Mouse (Mus musculus): Measurements from ENCODE around the gene Rps6kl1.

The Rps6kl1 gene

DNA sequence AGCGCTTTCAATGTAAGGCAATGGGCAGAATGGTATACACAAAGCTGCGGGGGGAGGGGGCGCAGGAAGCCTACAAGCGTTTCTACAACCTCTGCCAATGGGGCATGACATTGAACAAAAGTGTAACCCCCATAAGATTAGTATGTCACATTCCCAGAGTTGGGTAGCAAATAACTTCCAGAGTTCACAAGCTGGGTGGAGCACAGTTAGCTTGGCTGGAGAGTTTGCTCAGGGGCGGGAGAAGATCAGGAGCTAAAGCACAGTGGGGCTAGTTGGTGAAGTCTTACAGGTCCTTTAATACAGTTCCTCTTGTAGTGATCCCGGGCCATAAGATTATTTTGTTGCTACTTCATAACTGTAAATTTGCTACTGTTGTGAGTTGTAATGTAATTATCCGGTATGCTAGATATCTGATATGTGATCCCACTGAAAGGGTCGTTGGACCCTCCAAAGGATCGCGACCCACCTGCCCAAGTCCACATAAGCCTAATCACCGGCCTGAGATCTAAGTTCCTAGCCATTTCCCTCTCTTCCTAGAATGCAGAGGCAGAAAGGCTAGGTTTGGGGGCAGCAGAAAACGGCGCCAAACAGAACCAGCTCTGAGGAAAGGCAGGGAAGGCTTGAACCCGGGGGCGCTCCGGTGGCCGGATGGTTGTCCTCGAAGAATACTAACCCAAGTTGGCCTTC, 40.9 kb downstream of the Rps6kl1 start:
- in situ Hi-C loops (cut with MboI, MseI), result loop anchor here in 1 of 2 experiments (10.0 kb wide), 1 partner anchor 825 kb away; the partner anchor contains the start of gene Ptgr2

DNA sequence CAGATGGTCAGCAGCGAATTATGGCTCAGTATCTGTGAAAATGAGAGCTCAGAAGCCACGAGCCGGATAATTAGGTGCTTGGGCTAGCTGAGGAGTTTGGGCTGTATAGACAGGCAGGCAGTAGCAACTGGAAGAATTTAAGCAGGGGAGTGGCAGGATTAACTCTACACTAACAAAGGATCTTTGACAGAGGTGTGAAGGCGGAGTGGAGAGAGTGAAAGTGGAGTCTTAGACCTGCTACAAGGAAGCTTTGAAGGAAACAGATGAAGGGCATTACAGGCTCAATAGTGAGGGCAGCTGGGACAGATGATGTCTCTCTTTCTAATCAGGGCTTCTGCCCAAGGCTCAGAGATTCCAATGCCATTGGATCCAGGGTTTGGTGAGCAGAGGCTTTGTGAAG, 41.6 kb downstream of the Rps6kl1 start:
- in situ Hi-C loops (cut with MboI, MseI), result no loop called here

DNA sequence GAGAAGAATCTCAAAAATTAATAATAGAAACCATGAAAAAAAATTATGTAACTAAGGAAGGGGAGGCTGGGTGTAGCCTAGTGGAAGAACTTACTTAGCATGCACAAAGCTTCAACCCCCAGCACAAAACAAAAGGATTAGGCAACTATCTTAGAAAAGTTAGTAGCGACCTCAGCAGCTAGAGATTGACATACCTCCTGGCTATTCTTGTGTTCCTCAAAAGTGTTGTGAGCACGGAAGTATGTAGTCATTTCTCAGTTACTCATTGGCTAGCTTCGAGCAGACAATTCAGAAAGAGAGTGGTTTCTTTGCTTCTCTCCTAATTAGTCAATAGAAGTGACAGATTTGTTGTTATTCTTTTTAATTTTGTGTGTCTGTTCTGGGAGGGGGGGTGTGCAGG, 42.4 kb downstream of the Rps6kl1 start:
- in situ Hi-C loops (cut with MboI, MseI), result no loop called here

DNA sequence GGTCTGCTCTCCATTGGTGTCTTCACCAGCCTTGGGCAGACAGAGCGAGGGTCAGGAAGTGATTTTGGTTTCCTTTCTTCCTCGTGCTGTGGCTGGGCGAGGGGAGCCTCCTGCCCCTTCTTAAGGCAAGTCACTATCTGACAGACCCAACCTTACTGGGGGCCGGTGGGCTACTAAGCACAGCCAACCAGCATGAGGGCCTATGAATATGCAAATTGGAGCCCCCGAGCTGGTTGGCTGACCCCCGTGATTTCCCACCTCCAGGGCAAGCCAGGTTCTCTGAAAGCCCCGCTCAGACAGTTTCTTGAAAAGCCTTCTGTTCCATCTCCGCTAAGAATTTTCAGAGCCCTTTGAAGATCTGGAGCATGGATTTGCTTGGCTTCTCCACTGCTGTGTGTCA, 44.8 kb downstream of the Rps6kl1 start:
- in situ Hi-C loops (cut with MboI, MseI), result no loop called here

DNA sequence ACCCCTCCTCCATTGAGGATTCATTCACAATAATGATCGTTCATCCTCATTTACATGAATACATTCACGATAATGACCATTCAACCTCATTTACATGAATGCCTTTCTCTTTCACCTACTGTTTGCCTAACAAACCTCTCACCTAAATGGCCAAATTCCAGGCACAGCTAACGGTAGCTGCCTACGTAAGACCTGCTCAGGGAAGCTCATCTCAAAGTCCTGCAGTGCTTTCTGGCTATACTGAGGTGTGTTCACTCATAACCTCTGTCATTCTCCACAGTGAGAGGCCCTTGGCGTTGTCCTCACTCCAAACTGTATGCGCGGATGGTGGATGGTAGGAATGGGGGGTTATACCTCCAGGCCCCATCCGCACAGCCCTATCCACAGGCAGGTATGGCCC, 46.3 kb downstream of the Rps6kl1 start:
- in situ Hi-C loops (cut with MboI, MseI), result no loop called here

DNA sequence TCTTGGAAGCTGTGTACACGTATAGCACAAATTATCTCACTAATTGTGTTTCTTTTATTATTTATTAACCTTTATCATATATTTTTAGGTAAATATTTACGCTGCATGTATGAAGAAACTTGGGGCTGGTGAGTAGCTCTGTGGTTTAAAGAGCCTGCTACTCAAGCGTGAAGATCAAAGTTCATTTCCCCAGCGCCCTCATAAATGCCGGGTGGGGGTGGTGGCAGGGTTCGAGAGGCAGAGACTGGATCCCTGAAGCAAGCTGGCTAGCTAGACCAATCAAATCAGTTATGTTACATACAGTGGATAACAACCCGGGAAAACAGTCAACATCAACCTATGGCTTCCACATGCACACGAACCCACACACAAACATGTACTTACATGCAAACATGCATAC, 48.0 kb downstream of the Rps6kl1 start:
- in situ Hi-C loops (cut with MboI, MseI), result no loop called here

DNA sequence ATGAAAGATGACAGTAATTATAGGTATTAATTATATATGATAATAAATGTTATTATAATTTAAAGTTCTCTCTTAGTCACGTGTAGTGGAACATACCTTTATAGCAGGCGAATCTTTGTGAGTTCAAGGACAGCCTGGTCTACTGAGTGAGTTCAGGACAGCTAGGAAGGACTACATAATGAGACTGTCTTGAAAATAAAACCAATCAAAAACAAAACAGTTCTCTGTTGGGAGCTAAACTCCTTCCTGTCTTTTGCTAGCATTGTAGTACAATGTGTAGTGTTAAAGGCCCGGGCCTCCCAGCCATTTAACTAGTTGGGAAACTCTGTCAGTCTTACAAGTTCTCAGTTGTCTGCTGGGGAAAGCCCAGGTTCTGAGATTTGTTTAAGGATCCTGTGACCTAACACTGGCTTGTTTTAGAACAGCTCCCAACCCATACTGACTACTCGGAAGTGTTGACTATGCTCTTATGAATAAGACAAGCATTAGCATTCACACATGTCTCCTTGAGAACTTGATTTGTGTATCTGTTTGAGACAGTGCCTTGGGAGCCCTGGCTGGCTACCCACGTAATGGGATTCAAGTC, 49.5 kb downstream of the Rps6kl1 start:
- in situ Hi-C loops (cut with MboI, MseI), result no loop called here

DNA sequence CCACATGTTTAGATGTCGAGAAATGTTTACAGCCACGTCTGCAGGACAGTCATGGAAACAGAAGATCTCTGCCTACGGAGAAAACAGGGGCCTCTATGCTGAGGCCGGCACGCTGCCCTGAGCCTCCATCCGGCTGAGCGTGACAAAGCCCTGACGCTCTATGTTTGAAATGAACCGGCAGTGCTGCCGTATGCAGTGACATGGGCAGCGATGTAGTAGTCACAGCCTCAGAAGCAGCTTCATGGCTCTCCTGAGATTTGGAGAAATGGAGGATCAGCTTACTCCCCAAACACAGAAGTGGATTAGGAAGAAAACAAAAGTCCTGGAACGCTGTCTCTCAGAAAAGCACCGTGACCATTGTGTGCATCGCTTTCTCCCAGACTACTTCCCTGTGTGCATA, 50.1 kb downstream of the Rps6kl1 start:
- in situ Hi-C loops (cut with MboI, MseI), result no loop called here

DNA sequence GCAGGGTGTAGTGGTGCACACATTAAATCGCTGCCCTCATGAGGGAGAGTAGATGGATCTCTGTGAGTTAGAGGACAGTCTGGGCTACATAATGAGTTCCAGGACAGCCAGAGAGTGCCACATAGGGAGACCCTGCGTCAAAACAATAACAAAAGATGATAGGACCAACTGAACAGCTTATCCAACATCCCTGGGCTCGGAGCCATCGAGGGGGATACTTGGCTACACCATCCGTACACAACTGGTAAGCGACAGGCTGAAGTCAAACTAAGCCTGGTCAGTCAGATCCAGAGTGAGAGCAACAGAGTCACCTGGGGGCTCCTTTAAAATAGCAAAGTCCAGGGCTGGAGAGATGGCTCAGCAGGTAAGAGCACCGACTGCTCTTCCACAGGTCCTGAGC, 55.2 kb downstream of the Rps6kl1 start:
- in situ Hi-C loops (cut with MboI, MseI), result no loop called here

DNA sequence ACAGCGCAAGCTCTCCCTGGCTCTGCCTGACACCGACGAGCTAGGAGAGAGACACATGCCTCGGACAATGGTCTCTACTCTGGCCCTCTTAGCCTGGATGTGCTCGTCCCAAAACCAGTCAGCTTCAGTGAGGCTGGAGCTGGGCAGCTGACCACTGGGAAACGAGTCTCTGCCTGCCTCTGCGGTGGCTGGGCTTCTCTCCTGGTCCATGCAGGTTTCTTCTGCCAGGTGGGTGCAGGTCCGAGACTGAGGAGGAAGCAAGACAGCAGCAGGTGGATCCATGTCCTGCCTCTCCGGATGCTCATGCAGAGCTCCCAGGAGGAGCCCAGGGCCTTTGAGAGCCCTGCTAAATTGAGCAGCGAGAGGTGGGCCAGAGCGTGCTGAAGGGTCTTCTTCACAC, 55.9 kb downstream of the Rps6kl1 start:
- in situ Hi-C loops (cut with MboI, MseI), result no loop called here

DNA sequence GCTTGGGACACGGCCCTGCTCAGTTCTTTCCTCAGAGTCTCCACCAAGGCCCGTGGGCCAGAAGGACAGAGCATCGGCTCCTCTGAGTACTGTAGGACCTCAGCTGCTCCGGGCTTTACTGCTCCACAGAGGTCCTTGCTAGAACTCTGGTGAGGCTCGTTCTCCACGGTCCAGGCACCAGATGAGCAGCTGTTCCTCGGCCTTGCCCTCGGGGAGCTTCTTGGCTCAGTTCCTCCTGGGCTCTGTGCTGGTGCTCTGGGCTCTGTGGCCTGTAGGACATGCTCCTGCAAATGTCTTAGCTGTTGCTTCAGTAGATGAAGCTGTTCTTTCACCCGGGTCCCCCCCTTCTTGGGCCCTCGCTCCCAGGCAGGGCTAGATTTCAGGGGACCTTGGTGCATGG, 56.4 kb downstream of the Rps6kl1 start:
- in situ Hi-C loops (cut with MboI, MseI), result no loop called here

DNA sequence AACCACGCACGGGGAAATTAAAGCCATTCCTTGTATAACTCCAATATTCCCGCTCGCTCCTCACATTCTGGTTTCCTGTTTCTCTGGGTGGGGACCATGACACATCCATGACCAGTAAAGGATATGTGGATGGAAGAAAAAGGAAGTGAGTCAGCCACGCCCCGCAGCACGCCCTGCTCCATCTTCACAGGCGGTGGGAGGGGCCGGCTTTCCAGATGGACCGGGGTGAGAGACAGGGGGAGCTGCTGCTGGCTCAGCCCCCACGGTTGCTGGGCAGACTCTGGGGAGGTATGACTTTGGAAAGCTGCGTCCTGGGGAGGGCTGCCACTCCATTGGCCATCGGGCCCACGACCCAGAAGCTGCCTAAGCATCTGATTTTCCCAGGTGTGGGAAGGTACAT, 57.1 kb downstream of the Rps6kl1 start:
- in situ Hi-C loops (cut with MboI, MseI), result no loop called here

DNA sequence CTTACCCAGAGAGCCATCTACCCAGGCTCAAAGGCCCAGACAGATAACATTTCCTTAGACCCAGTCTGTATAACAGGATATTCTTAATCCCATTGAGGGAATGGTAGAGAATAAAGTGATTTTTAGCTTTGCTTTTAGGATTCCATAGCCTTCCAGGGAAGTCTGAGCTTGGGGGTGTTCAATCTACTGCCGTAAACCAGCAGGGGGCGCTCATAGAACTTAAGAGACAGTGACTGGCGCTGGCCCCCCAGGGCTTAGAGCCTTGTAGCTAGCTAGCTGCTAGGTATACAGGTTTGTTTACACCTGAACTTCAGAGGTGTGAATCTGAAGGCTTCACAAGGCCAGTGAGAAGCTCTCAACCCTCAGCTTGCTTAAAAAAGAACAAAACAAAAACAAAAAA, 58.9 kb downstream of the Rps6kl1 start:
- in situ Hi-C loops (cut with MboI, MseI), result no loop called here

DNA sequence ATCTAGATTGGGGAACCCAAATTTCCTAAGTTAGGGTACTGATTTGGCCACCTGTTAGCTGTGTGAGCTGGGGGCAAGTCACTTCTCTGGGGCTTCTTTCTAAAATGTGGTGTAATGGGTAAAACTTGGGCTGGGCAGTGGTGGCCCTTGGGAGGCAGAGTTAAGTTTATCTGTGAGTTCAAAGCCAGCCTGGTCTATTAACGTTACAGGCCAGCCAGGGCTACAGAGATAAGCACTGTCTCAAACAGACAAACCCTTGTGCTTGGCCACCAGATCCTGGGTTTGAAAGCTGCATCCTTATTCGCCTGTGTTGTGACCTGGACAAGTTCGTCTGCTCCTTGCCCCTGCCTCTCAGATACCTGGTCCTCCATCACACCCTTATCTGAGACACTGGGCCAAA, 59.9 kb downstream of the Rps6kl1 start:
- in situ Hi-C loops (cut with MboI, MseI), result no loop called here

DNA sequence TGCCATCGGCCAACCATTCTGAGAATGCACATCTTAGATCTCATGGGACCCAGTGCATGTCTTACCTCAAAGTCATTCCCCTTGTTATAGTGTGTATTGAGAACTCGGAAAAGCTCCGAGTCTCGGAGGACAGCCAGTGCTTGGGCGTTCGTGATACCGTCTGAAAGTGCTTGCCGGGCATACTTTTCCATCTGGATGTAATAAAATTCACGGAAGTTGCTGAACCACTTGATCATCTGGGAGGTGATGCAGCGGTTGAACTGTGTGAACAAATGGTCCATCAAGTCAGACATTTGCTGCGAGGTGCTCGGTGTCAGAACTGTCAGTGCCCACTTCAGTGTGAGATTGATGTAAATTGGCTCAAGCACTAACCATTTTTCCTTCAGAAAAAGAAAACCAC, 63.2 kb downstream of the Rps6kl1 start:
- in situ Hi-C loops (cut with MboI, MseI), result no loop called here

All from T-helper 17 cell (primary cell).